Mouse (Mus musculus) testis, postnatal 10 days (tissue): ENCODE measurements around the gene Tex14.
"Not testable (repeated sequence)": the region's sequence is repeated elsewhere in the genome, so short reads cannot be mapped to it uniquely, and the experiment has no call there.

ENCODE experiments used
- DNase-seq: peaks from one replicate; pipeline ENCODE4 v3.0.0; 2021; ENCODE audit warnings: low spot score

Tex14 gene

GRCm38 (mm10) chr11:87426450-87427250, 21.8 kb downstream of the Tex14 start:
- peak; percentile 87 for DNase-seq

GRCm38 (mm10) chr11:87427273-87428050, 22.6 kb downstream of the Tex14 start:
- no peak for DNase-seq

GRCm38 (mm10) chr11:87428051-87428673, 23.3 kb downstream of the Tex14 start:
- DNase-seq, result no peak

- DNase-seq, result no peak
Measured at GRCm38 (mm10) chr11:87429363-87429762, 24.5 kb downstream of the Tex14 start.

GRCm38 (mm10) chr11:87430374-87430773, 25.5 kb downstream of the Tex14 start:
- no peak for DNase-seq

GRCm38 (mm10) chr11:87431813-87432212, 26.9 kb downstream of the Tex14 start:
- DNase-seq, result not testable (repeated sequence)

GRCm38 (mm10) chr11:87432447-87432846, 27.6 kb downstream of the Tex14 start:
- DNase-seq, result no peak

GRCm38 (mm10) chr11:87432933-87433669, 28.2 kb downstream of the Tex14 start:
- no peak for DNase-seq

GRCm38 (mm10) chr11:87435107-87435506, 30.2 kb downstream of the Tex14 start:
- not testable (repeated sequence) for DNase-seq

GRCm38 (mm10) chr11:87436326-87437232, 31.7 kb downstream of the Tex14 start:
- no peak for DNase-seq

GRCm38 (mm10) chr11:87439796-87440420, 35.0 kb downstream of the Tex14 start:
- DNase-seq, result no peak

GRCm38 (mm10) chr11:87442643-87443372, 37.9 kb downstream of the Tex14 start:
- peak; percentile 80 for DNase-seq

GRCm38 (mm10) chr11:87443373-87443883, 38.6 kb downstream of the Tex14 start:
- DNase-seq, result peak; percentile 60

GRCm38 (mm10) chr11:87444056-87444455, 39.2 kb downstream of the Tex14 start:
- DNase-seq, result not testable (repeated sequence)

- no peak for DNase-seq
Measured at GRCm38 (mm10) chr11:87444735-87445428, 40.0 kb downstream of the Tex14 start.

- not testable (repeated sequence) for DNase-seq
Measured at GRCm38 (mm10) chr11:87445593-87445992, 40.7 kb downstream of the Tex14 start.

- DNase-seq, result no peak
Measured at GRCm38 (mm10) chr11:87446159-87446558, 41.3 kb downstream of the Tex14 start.

- DNase-seq, result no peak
Measured at GRCm38 (mm10) chr11:87447429-87447828, 42.6 kb downstream of the Tex14 start.

GRCm38 (mm10) chr11:87448081-87448475, 43.2 kb downstream of the Tex14 start:
- peak; percentile 88 for DNase-seq
